Mouse (Mus musculus): ENCODE data around the gene Bax.
A peak's percentile ranks its signal among the peaks of the same experiment; 100 is the strongest.

Gene Bax

GRCm38 (mm10) chr7:45456721-45457203 is 9.9 kb downstream of the Bax start:
- DNase-seq (ENCODE audit: low spot score): no peak

GRCm38 (mm10) chr7:45455932-45456696 is 10.6 kb downstream of the Bax start:
- no peak for DNase-seq (ENCODE audit: low spot score)

- DNase-seq (ENCODE audit: low spot score): no peak
Measured at GRCm38 (mm10) chr7:45454971-45455370, 11.7 kb downstream of the Bax start.

- peak; percentile 80 for DNase-seq (ENCODE audit: low spot score)
Measured at GRCm38 (mm10) chr7:45451344-45451982, 15.2 kb downstream of the Bax start.

GRCm38 (mm10) chr7:45449974-45450373 is 16.7 kb downstream of the Bax start:
- DNase-seq (ENCODE audit: low spot score): no peak

- DNase-seq (ENCODE audit: low spot score): no peak
Measured at GRCm38 (mm10) chr7:45447325-45447990, 19.2 kb downstream of the Bax start.

- no peak for DNase-seq (ENCODE audit: low spot score)
Measured at GRCm38 (mm10) chr7:45446589-45446988, 20.1 kb downstream of the Bax start.

GRCm38 (mm10) chr7:45443526-45444420 is 22.9 kb downstream of the Bax start:
- no peak for DNase-seq (ENCODE audit: low spot score)

GRCm38 (mm10) chr7:45437521-45438276 is 29.0 kb downstream of the Bax start, which contains the start of gene Ruvbl2:
Gene Ruvbl2 (minus strand): TSS chr7:45438096.
- no peak for DNase-seq (ENCODE audit: low spot score)

- no peak for DNase-seq (ENCODE audit: low spot score)
Measured at GRCm38 (mm10) chr7:45437046-45437445, 29.7 kb downstream of the Bax start.

- no peak for DNase-seq (ENCODE audit: low spot score)
Measured at GRCm38 (mm10) chr7:45436444-45436843, 30.3 kb downstream of the Bax start.

GRCm38 (mm10) chr7:45435038-45435437 is 31.7 kb downstream of the Bax start:
- no peak for DNase-seq (ENCODE audit: low spot score)

- DNase-seq (ENCODE audit: low spot score): peak; percentile 100
Measured at GRCm38 (mm10) chr7:45434203-45435015, 32.3 kb downstream of the Bax start, which contains the start of gene Gys1. Gene Gys1 (plus strand): TSS chr7:45434844.

- no peak for DNase-seq (ENCODE audit: low spot score)
Measured at GRCm38 (mm10) chr7:45433835-45434202, 32.9 kb downstream of the Bax start.

GRCm38 (mm10) chr7:45426556-45426955 is 40.1 kb downstream of the Bax start:
- DNase-seq (ENCODE audit: low spot score): no peak

- DNase-seq (ENCODE audit: low spot score): no peak
Measured at GRCm38 (mm10) chr7:45421194-45421593, 45.5 kb downstream of the Bax start.

GRCm38 (mm10) chr7:45420615-45420919 is 46.1 kb downstream of the Bax start, which contains the start of gene Lhb:
Gene Lhb (plus strand): TSS chr7:45420820.
- DNase-seq (ENCODE audit: low spot score): no peak

- no peak for DNase-seq (ENCODE audit: low spot score)
Measured at GRCm38 (mm10) chr7:45419859-45420614, 46.7 kb downstream of the Bax start.

GRCm38 (mm10) chr7:45417962-45418492 is 48.7 kb downstream of the Bax start:
- DNase-seq (ENCODE audit: low spot score): no peak

Data from left cerebral cortex, adult 11 months (tissue).